Mouse (Mus musculus) myocyte (in vitro differentiated cells): ENCODE measurements around the gene Pakap. TPM values are rescaled to one million over a fixed set of nuclear protein-coding genes. Genes with fewer than 3 reads are reported as not detected.

Experiments
- H3K27me3 ChIP-seq: one replicate; pipeline ENCODE4 v1.6.1; 2011; ENCODE audit not compliant: control insufficient read depth, insufficient read depth, insufficient read length
- H3K36me3 ChIP-seq: one replicate; pipeline ENCODE4 v1.6.1; 2011; ENCODE audit not compliant: control insufficient read depth, insufficient read depth
- H3K4me2 ChIP-seq: one replicate; pipeline ENCODE4 v1.6.1; 2011; ENCODE audit warnings: low read depth, control low read depth
- H3K4me3 ChIP-seq: one replicate; pipeline ENCODE4 v1.5.1; 2011; ENCODE audit warnings: mild to moderate bottlenecking, control low read depth, moderate library complexity
- H3K79me2 ChIP-seq: one replicate; pipeline ENCODE4 v1.6.1; 2011; ENCODE audit not compliant: control insufficient read depth, insufficient read depth
- H3ac ChIP-seq: one replicate; pipeline ENCODE4 v1.6.1; 2011; ENCODE audit not compliant: control insufficient read depth, insufficient read length
- CEBPB ChIP-seq: IDR thresholded peaks from 2 replicates; pipeline ENCODE4 v1.6.1; 2011; ENCODE audit warnings: mild to moderate bottlenecking, moderate library complexity; ENCODE audit not compliant: poor library complexity, insufficient read depth, severe bottlenecking
- E2F4 ChIP-seq: IDR thresholded peaks from one replicate; pipeline ENCODE4 v1.6.1; 2011; ENCODE audit warnings: mild to moderate bottlenecking, control low read depth, moderate library complexity; ENCODE audit not compliant: insufficient read depth
- MAX ChIP-seq: IDR thresholded peaks from one replicate; pipeline ENCODE4 v1.6.1; 2011; ENCODE audit warnings: low read depth, mild to moderate bottlenecking, control low read depth
- MYOD1 ChIP-seq, 3 experiments: IDR thresholded peaks; one replicate each; pipeline ENCODE4 v1.6.1; 2011; ENCODE audit warnings: control low read depth in 2 of 3, low read depth in 2 of 3, mild to moderate bottlenecking in 2 of 3, moderate library complexity in 1 of 3; ENCODE audit not compliant: insufficient read length in 2 of 3, control insufficient read depth in 1 of 3
- MYOG ChIP-seq, 3 experiments: IDR thresholded peaks; one replicate each; pipeline ENCODE4 v1.6.1; 2011; ENCODE audit warnings: control low read depth in 2 of 3, low read depth in 2 of 3, mild to moderate bottlenecking in 2 of 3; ENCODE audit not compliant: insufficient read length in 2 of 3, control insufficient read depth in 1 of 3, insufficient read depth in 1 of 3
- POLR2A ChIP-seq: IDR thresholded peaks from one replicate; pipeline ENCODE4 v1.6.1; 2011; ENCODE audit warnings: low read depth, mild to moderate bottlenecking, control low read depth, moderate library complexity; ENCODE audit not compliant: insufficient read length
- POLR2AphosphoS2 ChIP-seq: IDR thresholded peaks from one replicate; pipeline ENCODE4 v1.6.1; 2011; ENCODE audit warnings: low read depth, control low read depth; ENCODE audit not compliant: insufficient read length
- REST ChIP-seq: IDR thresholded peaks from one replicate; pipeline ENCODE4 v1.6.1; 2011; ENCODE audit warnings: mild to moderate bottlenecking, control low read depth, moderate library complexity; ENCODE audit not compliant: insufficient read depth, insufficient read length
- SRF ChIP-seq: IDR thresholded peaks from one replicate; pipeline ENCODE4 v1.6.1; 2011; ENCODE audit warnings: low read depth; ENCODE audit not compliant: control insufficient read depth, insufficient read length
- TCF12 ChIP-seq: IDR thresholded peaks from one replicate; pipeline ENCODE4 v1.6.1; 2011; ENCODE audit warnings: mild to moderate bottlenecking, control low read depth; ENCODE audit not compliant: poor library complexity, insufficient read depth, severe bottlenecking
- TCF3 ChIP-seq: IDR thresholded peaks from one replicate; pipeline ENCODE4 v1.6.1; 2011; ENCODE audit warnings: low read depth, control low read depth; ENCODE audit not compliant: insufficient read length
- USF1 ChIP-seq: IDR thresholded peaks from one replicate; pipeline ENCODE4 v1.6.1; 2011; ENCODE audit warnings: low read depth, mild to moderate bottlenecking, control low read depth, moderate library complexity
- polyA plus RNA-seq: library from polyadenylated mRNA; unstranded; fragments of >200 nt; fragmentation: generic; extraction: Trizol; gene quantifications from one replicate; pipeline ENCODE4 v1.2.1, GENCODE M21; 2012; ENCODE audit warnings: missing spikeins

The Pakap gene
- polyA plus RNA-seq, 1 experiment = 6.5 TPM

DNA sequence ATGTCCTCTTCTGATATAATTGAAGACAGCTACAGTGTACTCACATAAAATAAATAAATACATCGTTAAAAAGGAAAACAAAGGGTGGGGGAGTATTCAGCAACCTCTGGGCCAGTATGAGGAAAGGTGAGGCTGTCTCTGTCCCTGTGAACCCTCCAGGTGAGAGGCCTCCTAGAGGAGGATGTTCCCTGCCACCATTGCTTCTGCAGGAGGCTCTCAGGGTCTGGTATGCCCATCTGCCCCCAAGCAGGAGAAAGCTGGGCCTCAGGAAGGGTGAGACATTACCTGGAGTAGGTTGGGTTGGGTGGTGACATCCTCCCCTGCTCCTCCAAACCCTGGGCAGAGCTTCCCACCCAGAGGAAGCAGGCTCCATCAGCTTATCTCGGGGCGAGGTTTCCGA lies 182.7 kb downstream of the Pakap start:
- H3K27me3 ChIP-seq = no peaks in the 10 kb centered on the region
- no peak overlapping the region for H3ac ChIP-seq
- no peak overlapping the region for H3K4me3 ChIP-seq
- no peak for TF ChIP-seq POLR2AphosphoS2
- no peak for TF ChIP-seq POLR2A
- no peak for TF ChIP-seq TCF3
- TF ChIP-seq MYOD1 (IDR thresholded peaks at IDR 0.05; ENCODE audit: control insufficient read depth in 1 of 3, insufficient read length in 2 of 3, low read depth in 2 of 3) = no peak
- TF ChIP-seq REST = no peak
- no peak for TF ChIP-seq USF1
- no peak for TF ChIP-seq MAX
- no peak for TF ChIP-seq TCF12
- no peak for TF ChIP-seq E2F4
- TF ChIP-seq MYOG (IDR thresholded peaks at IDR 0.05; ENCODE audit: control insufficient read depth in 1 of 3, insufficient read depth in 1 of 3, insufficient read length in 2 of 3, low read depth in 2 of 3) = no peak
- TF ChIP-seq SRF = no peak
- no peak for TF ChIP-seq CEBPB
- H3K4me2 ChIP-seq = no peak overlapping the region
- H3K36me3 ChIP-seq = peaks cover 9% of the 10 kb centered on the region
- no peaks in the 10 kb centered on the region for H3K79me2 ChIP-seq

DNA sequence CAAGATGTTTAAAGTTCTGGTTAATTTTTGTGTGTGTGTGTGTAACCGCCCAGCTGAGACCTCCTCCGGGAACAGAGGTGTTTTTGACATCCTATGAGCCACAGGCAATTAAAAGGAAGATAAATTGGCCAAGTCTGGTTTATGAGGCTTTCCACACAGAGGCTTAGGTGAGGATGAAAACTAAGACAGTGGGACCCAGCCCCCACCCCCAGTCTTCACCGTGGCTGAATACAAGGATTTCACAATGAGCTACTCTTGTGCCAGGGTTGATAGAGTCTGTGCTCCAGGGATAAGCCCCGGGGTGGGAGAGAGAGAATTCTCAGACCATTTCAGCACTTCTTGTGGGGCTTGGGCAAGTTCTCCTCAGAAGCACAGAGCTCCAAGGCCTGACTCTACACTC lies 183.1 kb downstream of the Pakap start:
- no peaks in the 10 kb centered on the region for H3K27me3 ChIP-seq
- H3K4me2 ChIP-seq = no peak overlapping the region
- no peak for TF ChIP-seq REST
- peaks cover 5% of the 10 kb centered on the region for H3K36me3 ChIP-seq
- no peaks in the 10 kb centered on the region for H3K79me2 ChIP-seq
- H3ac ChIP-seq = no peak overlapping the region
- H3K4me3 ChIP-seq = no peak overlapping the region

GRCm38 (mm10) chr4:57751566-57751965 lies 183.6 kb downstream of the Pakap start:
- Histone ChIP-seq H3ac (no peak overlapping the region), H3K4me2 (no peak overlapping the region), H3K36me3 (no peaks in the 10 kb centered on the region), H3K27me3 (no peaks in the 10 kb centered on the region), H3K4me3 (no peak overlapping the region), H3K79me2 (no peaks in the 10 kb centered on the region)
- TF ChIP-seq E2F4 (no peak), POLR2A (no peak), MAX (no peak), MYOG (IDR thresholded peaks at IDR 0.05; ENCODE audit: control insufficient read depth in 1 of 3, insufficient read depth in 1 of 3, insufficient read length in 2 of 3, low read depth in 2 of 3) (no peak)

- TF ChIP-seq TCF12 (no peak), MYOD1 (IDR thresholded peaks at IDR 0.05; ENCODE audit: control insufficient read depth in 1 of 3, insufficient read length in 2 of 3, low read depth in 2 of 3) (no peak), POLR2A (no peak), E2F4 (no peak), POLR2AphosphoS2 (no peak), MAX (no peak), USF1 (no peak), SRF (no peak), TCF3 (no peak)
- Histone ChIP-seq H3K4me2 (no peak overlapping the region), H3K79me2 (no peaks in the 10 kb centered on the region), H3K27me3 (no peaks in the 10 kb centered on the region), H3K36me3 (no peaks in the 10 kb centered on the region), H3ac (no peak overlapping the region), H3K4me3 (no peak overlapping the region)
These were observed 187.1 kb downstream of the Pakap start for GRCm38 (mm10) chr4:57755085-57755484.

DNA sequence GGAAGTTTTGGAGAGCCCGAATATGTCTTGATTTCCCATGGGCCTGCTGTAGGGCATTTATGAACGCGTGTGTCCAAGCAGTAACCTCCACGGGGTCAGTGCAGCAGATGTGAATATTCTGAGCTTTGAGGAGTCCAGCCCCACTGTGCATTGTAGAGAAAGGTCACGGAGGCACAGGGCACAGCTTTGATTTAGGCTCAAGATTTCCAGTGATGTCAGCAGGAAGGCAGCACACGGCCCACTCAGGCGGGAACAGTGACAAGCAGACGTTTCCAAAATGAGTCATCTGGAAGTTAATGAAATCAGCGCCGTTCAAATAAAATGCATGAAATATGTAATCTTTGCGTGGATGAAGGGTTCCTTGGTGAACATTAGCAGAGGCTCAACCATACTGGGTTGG lies 190.0 kb downstream of the Pakap start:
- Histone ChIP-seq H3K4me2 (peak overlapping the region; percentile 61), H3K79me2 (no peaks in the 10 kb centered on the region), H3K36me3 (no peaks in the 10 kb centered on the region), H3ac (no peak overlapping the region), H3K27me3 (no peaks in the 10 kb centered on the region), H3K4me3 (no peak overlapping the region)
- TF ChIP-seq POLR2AphosphoS2 = no peak
- TF ChIP-seq TCF12 = no peak
- TF ChIP-seq MYOG (IDR thresholded peaks at IDR 0.05; ENCODE audit: control insufficient read depth in 1 of 3, insufficient read depth in 1 of 3, insufficient read length in 2 of 3, low read depth in 2 of 3) = no peak
- TF ChIP-seq CEBPB = no peak
- TF ChIP-seq TCF3 = no peak
- no peak for TF ChIP-seq POLR2A
- no peak for TF ChIP-seq SRF

GRCm38 (mm10) chr4:57762424-57762823 lies 194.4 kb downstream of the Pakap start:
- no peak for TF ChIP-seq MYOD1 (IDR thresholded peaks at IDR 0.05; ENCODE audit: control insufficient read depth in 1 of 3, insufficient read length in 2 of 3, low read depth in 2 of 3)
- TF ChIP-seq MYOG (IDR thresholded peaks at IDR 0.05; ENCODE audit: control insufficient read depth in 1 of 3, insufficient read depth in 1 of 3, insufficient read length in 2 of 3, low read depth in 2 of 3) = no peak
- no peak for TF ChIP-seq POLR2AphosphoS2
- no peak for TF ChIP-seq MAX
- no peak for TF ChIP-seq USF1
- no peak for TF ChIP-seq POLR2A
- TF ChIP-seq CEBPB = no peak
- no peak for TF ChIP-seq TCF3
- no peak for TF ChIP-seq REST
- TF ChIP-seq TCF12 = no peak
- no peak for TF ChIP-seq SRF
- no peak for TF ChIP-seq E2F4
- Histone ChIP-seq H3ac (no peak overlapping the region), H3K4me3 (no peak overlapping the region), H3K4me2 (no peak overlapping the region), H3K27me3 (no peaks in the 10 kb centered on the region), H3K36me3 (no peaks in the 10 kb centered on the region), H3K79me2 (peaks cover 16% of the 10 kb centered on the region)
